Mouse (Mus musculus) megakaryocyte, embryonic 14.5 days (primary cell): Measurements from ENCODE around the gene Cdh6.

Experiments
- FLI1 ChIP-seq: IDR thresholded peaks from 2 replicates; pipeline ENCODE4 v1.6.1; 2012; ENCODE audit warnings: low read length, inconsistent platforms, mixed read lengths
- GATA1 ChIP-seq: IDR thresholded peaks from 3 replicates; pipeline ENCODE4 v1.6.1; 2012; ENCODE audit warnings: mixed read lengths, low read length, inconsistent platforms, borderline replicate concordance

DNA sequence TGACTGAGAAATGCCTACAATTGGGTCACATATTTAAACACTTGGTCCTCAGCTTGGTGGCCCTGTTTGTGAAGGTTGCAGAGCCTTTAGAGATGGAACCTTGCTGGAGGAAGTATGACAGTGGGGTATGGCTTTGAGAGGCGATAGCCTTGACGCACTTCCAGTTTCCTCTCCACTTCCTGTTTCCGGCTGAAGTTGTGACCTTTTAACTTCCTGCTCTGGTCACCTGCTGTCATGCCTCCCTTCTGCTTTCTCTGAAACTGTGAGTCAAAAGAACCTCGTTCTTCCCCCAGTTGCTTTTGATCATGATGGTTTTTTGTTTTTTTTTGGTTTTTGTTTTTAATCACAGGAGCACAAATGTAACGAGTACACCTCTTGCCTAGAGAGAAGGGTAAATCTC, 146.0 kb downstream of the Cdh6 start:
- TF ChIP-seq GATA1 = no peak
- no peak for TF ChIP-seq FLI1
